Mouse (Mus musculus): ENCODE measurements around the gene Rsph6a. TPM values are rescaled to one million over a fixed set of nuclear protein-coding genes. Genes with fewer than 3 reads are reported as not detected.

Gene Rsph6a
- polyA plus RNA-seq, 1 experiment from 2014 or later: not detected

GRCm38 (mm10) chr7:19073504-19073903 lies 19.0 kb downstream of the Rsph6a start:
- ATAC-seq (replicated peaks; ENCODE audit: low FRiP score): no peak
- Histone ChIP-seq H3K27me3 (no peaks in the 10 kb centered on the region), H3K4me3 (replicated peaks) (no peak overlapping the region), H3K4me1 (peaks cover 27% of the 10 kb centered on the region), H3K36me3 (peaks cover 7% of the 10 kb centered on the region), H3K4me2 (no peak overlapping the region), H3K9me3 (replicated peaks) (no peaks in the 10 kb centered on the region), H3K9ac (no peak overlapping the region), H3K27ac (no peak overlapping the region)
- WGBS: 83% methylated on average over 9 of the region's 9 CpGs

- 92% methylated on average over 6 of the region's 6 CpGs for WGBS
- H3K4me3 ChIP-seq (replicated peaks): no peak overlapping the region
- no peak for ATAC-seq (replicated peaks; ENCODE audit: low FRiP score)
Measured at GRCm38 (mm10) chr7:19074494-19074893, 20.0 kb downstream of the Rsph6a start.

GRCm38 (mm10) chr7:19075231-19075630 lies 20.7 kb downstream of the Rsph6a start:
- Histone ChIP-seq H3K4me2 (peak overlapping the region; percentile 70), H3K9ac (no peak overlapping the region; the same call in 1 of the 2 replicates), H3K27me3 (no peaks in the 10 kb centered on the region), H3K9me3 (replicated peaks) (no peaks in the 10 kb centered on the region), H3K36me3 (peaks cover 24% of the 10 kb centered on the region), H3K4me3 (replicated peaks) (peak overlapping the region; percentile 89), H3K27ac (no peak overlapping the region), H3K4me1 (peaks cover 35% of the 10 kb centered on the region)
- peak; percentile 8; the same call in 1 of the 2 replicates for ATAC-seq (replicated peaks; ENCODE audit: low FRiP score)
- WGBS: 55% methylated on average over 5 of the region's 5 CpGs

More at GRCm38 (mm10) chr7:19074494-19074893, 20.0 kb downstream of the Rsph6a start:
- Histone ChIP-seq H3K4me2 (no peak overlapping the region), H3K36me3 (peaks cover 16% of the 10 kb centered on the region), H3K9ac (no peak overlapping the region), H3K9me3 (replicated peaks) (no peaks in the 10 kb centered on the region), H3K27me3 (no peaks in the 10 kb centered on the region), H3K4me1 (peaks cover 35% of the 10 kb centered on the region), H3K27ac (no peak overlapping the region)

GRCm38 (mm10) chr7:19075723-19076585 lies 21.5 kb downstream of the Rsph6a start, which contains the start of gene Dmwd:
Gene Dmwd (plus strand): TSS chr7:19076227.
- H3K27ac ChIP-seq: peak within 1 kb of the TSS; percentile 87
- peak within 1 kb of the TSS; percentile 70 for H3K4me2 ChIP-seq
- peaks cover 35% of the 10 kb centered on the region for H3K4me1 ChIP-seq
- H3K27me3 ChIP-seq: no peaks in the 10 kb centered on the region
- peaks cover 31% of the 10 kb centered on the region for H3K36me3 ChIP-seq
- H3K4me3 ChIP-seq (replicated peaks): peak within 1 kb of the TSS; percentile 89
- H3K9me3 ChIP-seq (replicated peaks): no peaks in the 10 kb centered on the region
- under 1% methylated on average over 84 of the region's 91 CpGs for WGBS
- peak; percentile 98 for ATAC-seq (replicated peaks; ENCODE audit: low FRiP score)
- peak within 1 kb of the TSS; percentile 99 for H3K9ac ChIP-seq

- peak overlapping the region; percentile 89 for H3K4me3 ChIP-seq (replicated peaks)
- H3K36me3 ChIP-seq: peaks cover 37% of the 10 kb centered on the region
- H3K4me2 ChIP-seq: peak overlapping the region; percentile 70
- under 1% methylated on average over 22 of the region's 22 CpGs for WGBS
- H3K9ac ChIP-seq: peak overlapping the region; percentile 99
- H3K27me3 ChIP-seq: no peaks in the 10 kb centered on the region
- H3K4me1 ChIP-seq: peaks cover 38% of the 10 kb centered on the region
- H3K27ac ChIP-seq: peak overlapping the region; percentile 87
- ATAC-seq (replicated peaks; ENCODE audit: low FRiP score): no peak
- no peaks in the 10 kb centered on the region for H3K9me3 ChIP-seq (replicated peaks)
Measured at GRCm38 (mm10) chr7:19076586-19076991, 22.1 kb downstream of the Rsph6a start.

GRCm38 (mm10) chr7:19077761-19078160 lies 23.3 kb downstream of the Rsph6a start:
- H3K27me3 ChIP-seq: no peaks in the 10 kb centered on the region
- H3K4me3 ChIP-seq (replicated peaks): peak overlapping the region; percentile 89
- 50% methylated on average over 14 of the region's 14 CpGs for WGBS
- no peak for ATAC-seq (replicated peaks; ENCODE audit: low FRiP score)
- peak overlapping the region; percentile 99; the same call in 1 of the 2 replicates for H3K9ac ChIP-seq
- peak overlapping the region; percentile 70 for H3K4me2 ChIP-seq
- H3K9me3 ChIP-seq (replicated peaks): no peaks in the 10 kb centered on the region
- peaks cover 49% of the 10 kb centered on the region for H3K36me3 ChIP-seq
- H3K4me1 ChIP-seq: peaks cover 49% of the 10 kb centered on the region
- H3K27ac ChIP-seq: no peak overlapping the region

- H3K4me3 ChIP-seq (replicated peaks): 0 out of 2 replicates have a peak overlapping the region, but pooled peaks have one; percentile 3
- no peak overlapping the region for H3K27ac ChIP-seq
- peaks cover 53% of the 10 kb centered on the region for H3K36me3 ChIP-seq
- H3K9ac ChIP-seq: no peak overlapping the region
- H3K4me1 ChIP-seq: peaks cover 59% of the 10 kb centered on the region
- H3K27me3 ChIP-seq: no peaks in the 10 kb centered on the region
- H3K9me3 ChIP-seq (replicated peaks): no peaks in the 10 kb centered on the region
- WGBS: 63% methylated on average over 3 of the region's 3 CpGs
- no peak overlapping the region; the same call in 1 of the 2 replicates for H3K4me2 ChIP-seq
- ATAC-seq (replicated peaks; ENCODE audit: low FRiP score): no peak
Measured at GRCm38 (mm10) chr7:19078732-19079131, 24.2 kb downstream of the Rsph6a start.

- no peak overlapping the region for H3K4me2 ChIP-seq
- no peaks in the 10 kb centered on the region for H3K9me3 ChIP-seq (replicated peaks)
- no peak overlapping the region for H3K4me3 ChIP-seq (replicated peaks)
- no peaks in the 10 kb centered on the region for H3K27me3 ChIP-seq
- H3K27ac ChIP-seq: no peak overlapping the region
- peaks cover 55% of the 10 kb centered on the region for H3K36me3 ChIP-seq
- no peak overlapping the region for H3K9ac ChIP-seq
- WGBS: 79% methylated on average over 19 of the region's 19 CpGs
- ATAC-seq (replicated peaks; ENCODE audit: low FRiP score): no peak
- H3K4me1 ChIP-seq: peaks cover 71% of the 10 kb centered on the region
Measured at GRCm38 (mm10) chr7:19080451-19080950, 26.0 kb downstream of the Rsph6a start.

- Histone ChIP-seq H3K9ac (0 out of 2 replicates have a peak overlapping the region, but pooled peaks have one; percentile 8), H3K4me1 (peaks cover 73% of the 10 kb centered on the region)
- no peak for ATAC-seq (replicated peaks; ENCODE audit: low FRiP score)
Measured at GRCm38 (mm10) chr7:19082171-19082570, 27.7 kb downstream of the Rsph6a start.

GRCm38 (mm10) chr7:19083096-19083495 lies 28.6 kb downstream of the Rsph6a start:
- peaks cover 64% of the 10 kb centered on the region for H3K4me1 ChIP-seq
- no peak for ATAC-seq (replicated peaks; ENCODE audit: low FRiP score)

More at GRCm38 (mm10) chr7:19082171-19082570, 27.7 kb downstream of the Rsph6a start:
- Histone ChIP-seq H3K36me3 (peaks cover 60% of the 10 kb centered on the region), H3K27me3 (no peaks in the 10 kb centered on the region), H3K4me2 (no peak overlapping the region), H3K4me3 (replicated peaks) (no peak overlapping the region), H3K9me3 (replicated peaks) (no peaks in the 10 kb centered on the region), H3K27ac (peak overlapping the region; percentile 76; the same call in 1 of the 2 replicates)
- 78% methylated on average over 4 of the region's 4 CpGs for WGBS

GRCm38 (mm10) chr7:19083701-19084100 lies 29.2 kb downstream of the Rsph6a start, which contains the start of gene Dmpk:
Gene Dmpk (plus strand): TSS chr7:19083849.
- Histone ChIP-seq H3K9me3 (replicated peaks) (no peaks in the 10 kb centered on the region), H3K4me1 (peaks cover 61% of the 10 kb centered on the region), H3K4me3 (replicated peaks) (peak within 1 kb of the TSS; percentile 39), H3K9ac (0 out of 2 replicates have a peak within 1 kb of the TSS, but pooled peaks have one; percentile 26), H3K27me3 (no peaks in the 10 kb centered on the region), H3K27ac (peak within 1 kb of the TSS; percentile 76), H3K36me3 (peaks cover 67% of the 10 kb centered on the region), H3K4me2 (peak within 1 kb of the TSS; percentile 55)
- ATAC-seq (replicated peaks; ENCODE audit: low FRiP score): peak; percentile 43; the same call in 1 of the 2 replicates
- 30% methylated on average over 10 of the region's 10 CpGs for WGBS

More at GRCm38 (mm10) chr7:19083096-19083495, 28.6 kb downstream of the Rsph6a start:
- H3K9me3 ChIP-seq (replicated peaks): no peaks in the 10 kb centered on the region
- peak overlapping the region; percentile 55 for H3K4me2 ChIP-seq
- H3K4me3 ChIP-seq (replicated peaks): 0 out of 2 replicates have a peak overlapping the region, but pooled peaks have one; percentile 39
- H3K27me3 ChIP-seq: no peaks in the 10 kb centered on the region
- 40% methylated on average over 6 of the region's 6 CpGs for WGBS
- H3K36me3 ChIP-seq: peaks cover 67% of the 10 kb centered on the region
- peak overlapping the region; percentile 76 for H3K27ac ChIP-seq
- no peak overlapping the region for H3K9ac ChIP-seq
